Mouse (Mus musculus): Measurements from ENCODE around the gene Akap6.

GRCm38 (mm10) chr12:53124696-53125095, 425.5 kb downstream of the Akap6 start:
- no peak for TF ChIP-seq MAX (IDR thresholded peaks at IDR 0.05; ENCODE audit: low read depth)
- no peak for TF ChIP-seq MYOG (IDR thresholded peaks at IDR 0.05; ENCODE audit: control insufficient read depth in 1 of 3, insufficient read depth in 1 of 3, insufficient read length in 2 of 3, low read depth in 2 of 3)
- no peak for TF ChIP-seq POLR2A (IDR thresholded peaks at IDR 0.05; ENCODE audit: insufficient read length, low read depth)
- TF ChIP-seq TCF3 (IDR thresholded peaks at IDR 0.05; ENCODE audit: insufficient read length, low read depth): no peak

All from myocyte (in vitro differentiated cells).